Mouse (Mus musculus) myocyte (in vitro differentiated cells): Measurements from ENCODE around the gene Nfic. TPM values are rescaled to one million over a fixed set of nuclear protein-coding genes. Genes with fewer than 3 reads are reported as not detected.

Experiments
- H3K27me3 ChIP-seq: one replicate; pipeline ENCODE4 v1.6.1; 2011; ENCODE audit not compliant: control insufficient read depth, insufficient read depth, insufficient read length
- H3K36me3 ChIP-seq: one replicate; pipeline ENCODE4 v1.6.1; 2011; ENCODE audit not compliant: control insufficient read depth, insufficient read depth
- H3K4me2 ChIP-seq: one replicate; pipeline ENCODE4 v1.6.1; 2011; ENCODE audit warnings: low read depth, control low read depth
- H3K4me3 ChIP-seq: one replicate; pipeline ENCODE4 v1.5.1; 2011; ENCODE audit warnings: mild to moderate bottlenecking, control low read depth, moderate library complexity
- H3K79me2 ChIP-seq: one replicate; pipeline ENCODE4 v1.6.1; 2011; ENCODE audit not compliant: control insufficient read depth, insufficient read depth
- H3ac ChIP-seq: one replicate; pipeline ENCODE4 v1.6.1; 2011; ENCODE audit not compliant: control insufficient read depth, insufficient read length
- CEBPB ChIP-seq: IDR thresholded peaks from 2 replicates; pipeline ENCODE4 v1.6.1; 2011; ENCODE audit warnings: mild to moderate bottlenecking, moderate library complexity; ENCODE audit not compliant: poor library complexity, insufficient read depth, severe bottlenecking
- E2F4 ChIP-seq: IDR thresholded peaks from one replicate; pipeline ENCODE4 v1.6.1; 2011; ENCODE audit warnings: mild to moderate bottlenecking, control low read depth, moderate library complexity; ENCODE audit not compliant: insufficient read depth
- MAX ChIP-seq: IDR thresholded peaks from one replicate; pipeline ENCODE4 v1.6.1; 2011; ENCODE audit warnings: low read depth, mild to moderate bottlenecking, control low read depth
- MYOD1 ChIP-seq, 3 experiments: IDR thresholded peaks; one replicate each; pipeline ENCODE4 v1.6.1; 2011; ENCODE audit warnings: control low read depth in 2 of 3, low read depth in 2 of 3, mild to moderate bottlenecking in 2 of 3, moderate library complexity in 1 of 3; ENCODE audit not compliant: insufficient read length in 2 of 3, control insufficient read depth in 1 of 3
- MYOG ChIP-seq, 3 experiments: IDR thresholded peaks; one replicate each; pipeline ENCODE4 v1.6.1; 2011; ENCODE audit warnings: control low read depth in 2 of 3, low read depth in 2 of 3, mild to moderate bottlenecking in 2 of 3; ENCODE audit not compliant: insufficient read length in 2 of 3, control insufficient read depth in 1 of 3, insufficient read depth in 1 of 3
- POLR2A ChIP-seq: IDR thresholded peaks from one replicate; pipeline ENCODE4 v1.6.1; 2011; ENCODE audit warnings: low read depth, mild to moderate bottlenecking, control low read depth, moderate library complexity; ENCODE audit not compliant: insufficient read length
- POLR2AphosphoS2 ChIP-seq: IDR thresholded peaks from one replicate; pipeline ENCODE4 v1.6.1; 2011; ENCODE audit warnings: low read depth, control low read depth; ENCODE audit not compliant: insufficient read length
- REST ChIP-seq: IDR thresholded peaks from one replicate; pipeline ENCODE4 v1.6.1; 2011; ENCODE audit warnings: mild to moderate bottlenecking, control low read depth, moderate library complexity; ENCODE audit not compliant: insufficient read depth, insufficient read length
- SRF ChIP-seq: IDR thresholded peaks from one replicate; pipeline ENCODE4 v1.6.1; 2011; ENCODE audit warnings: low read depth; ENCODE audit not compliant: control insufficient read depth, insufficient read length
- TCF12 ChIP-seq: IDR thresholded peaks from one replicate; pipeline ENCODE4 v1.6.1; 2011; ENCODE audit warnings: mild to moderate bottlenecking, control low read depth; ENCODE audit not compliant: poor library complexity, insufficient read depth, severe bottlenecking
- TCF3 ChIP-seq: IDR thresholded peaks from one replicate; pipeline ENCODE4 v1.6.1; 2011; ENCODE audit warnings: low read depth, control low read depth; ENCODE audit not compliant: insufficient read length
- USF1 ChIP-seq: IDR thresholded peaks from one replicate; pipeline ENCODE4 v1.6.1; 2011; ENCODE audit warnings: low read depth, mild to moderate bottlenecking, control low read depth, moderate library complexity
- polyA plus RNA-seq: library from polyadenylated mRNA; unstranded; fragments of >200 nt; fragmentation: generic; extraction: Trizol; gene quantifications from one replicate; pipeline ENCODE4 v1.2.1, GENCODE M21; 2012; ENCODE audit warnings: missing spikeins

Nfic gene
- polyA plus RNA-seq, 1 experiment, result 115 TPM

GRCm38 (mm10) chr10:81460951-81461350 lies 5.5 kb upstream of the Nfic start:
- H3K36me3 ChIP-seq, result no peaks in the 10 kb centered on the region
- H3K4me3 ChIP-seq, result no peak overlapping the region
- H3K79me2 ChIP-seq, result no peaks in the 10 kb centered on the region
- TF ChIP-seq REST, result no peak
- TF ChIP-seq MYOG (IDR thresholded peaks at IDR 0.05; ENCODE audit: control insufficient read depth in 1 of 3, insufficient read depth in 1 of 3, insufficient read length in 2 of 3, low read depth in 2 of 3), result no peak
- TF ChIP-seq POLR2A, result no peak
- TF ChIP-seq POLR2AphosphoS2, result no peak
- TF ChIP-seq MYOD1 (IDR thresholded peaks at IDR 0.05; ENCODE audit: control insufficient read depth in 1 of 3, insufficient read length in 2 of 3, low read depth in 2 of 3), result no peak
- TF ChIP-seq TCF3, result no peak
- TF ChIP-seq E2F4, result no peak
- no peak for TF ChIP-seq SRF
- TF ChIP-seq CEBPB, result no peak
- TF ChIP-seq TCF12, result no peak
- no peak for TF ChIP-seq USF1
- TF ChIP-seq MAX, result no peak
- no peak overlapping the region for H3ac ChIP-seq
- no peak overlapping the region for H3K4me2 ChIP-seq
- no peaks in the 10 kb centered on the region for H3K27me3 ChIP-seq

DNA sequence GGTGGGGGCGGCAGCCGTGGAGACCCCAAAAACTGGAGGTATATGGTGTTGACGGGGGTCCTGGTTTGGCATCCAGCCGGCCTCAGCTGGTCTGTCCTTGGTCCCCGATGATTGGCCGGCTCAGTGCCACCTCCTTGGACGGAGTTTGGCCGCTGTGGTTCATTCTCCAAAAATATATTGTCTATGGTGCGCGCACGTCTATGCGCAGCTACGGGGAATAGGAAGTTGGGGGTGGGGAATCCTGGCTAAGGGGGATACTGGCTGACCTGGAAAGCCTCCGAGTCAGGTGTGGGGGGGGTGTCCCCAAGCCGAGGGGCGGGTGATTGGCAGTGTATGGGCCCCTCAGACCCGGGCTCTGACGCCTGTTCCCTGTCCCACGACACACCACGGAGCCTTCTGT lies 5.0 kb upstream of the Nfic start:
- no peaks in the 10 kb centered on the region for H3K27me3 ChIP-seq
- H3K4me2 ChIP-seq, result no peak overlapping the region
- no peak overlapping the region for H3K4me3 ChIP-seq
- no peaks in the 10 kb centered on the region for H3K79me2 ChIP-seq
- H3ac ChIP-seq, result no peak overlapping the region
- TF ChIP-seq MYOG (IDR thresholded peaks at IDR 0.05; ENCODE audit: control insufficient read depth in 1 of 3, insufficient read depth in 1 of 3, insufficient read length in 2 of 3, low read depth in 2 of 3), result no peak
- TF ChIP-seq E2F4, result no peak
- TF ChIP-seq USF1, result no peak
- no peak for TF ChIP-seq MAX
- H3K36me3 ChIP-seq, result no peaks in the 10 kb centered on the region

DNA sequence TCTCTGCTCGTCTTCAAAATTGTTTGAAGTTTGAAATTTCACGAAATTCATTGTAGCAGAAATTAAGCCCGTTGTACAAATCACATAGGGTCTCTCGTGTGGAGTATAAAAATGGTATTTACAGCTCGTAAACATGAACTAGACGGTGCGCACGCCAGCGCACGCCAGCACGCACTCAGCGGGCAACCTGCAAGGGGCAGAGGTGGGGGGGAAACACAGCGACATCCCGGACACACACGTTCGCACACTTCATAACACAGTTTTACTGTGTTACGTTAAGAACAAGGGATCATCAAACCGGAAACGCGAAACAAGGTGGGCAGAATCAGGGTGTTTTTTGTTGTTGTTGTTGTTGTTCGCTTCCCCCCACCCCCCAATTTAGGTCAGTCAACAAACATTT lies 4.0 kb upstream of the Nfic start:
- TF ChIP-seq TCF3 (no peak), MYOD1 (IDR thresholded peaks at IDR 0.05; ENCODE audit: control insufficient read depth in 1 of 3, insufficient read length in 2 of 3, low read depth in 2 of 3) (no peak), POLR2A (no peak)
- no peaks in the 10 kb centered on the region for H3K36me3 ChIP-seq
- no peak overlapping the region for H3K4me3 ChIP-seq
- H3K27me3 ChIP-seq, result no peaks in the 10 kb centered on the region
- H3ac ChIP-seq, result no peak overlapping the region
- no peak overlapping the region for H3K4me2 ChIP-seq
- H3K79me2 ChIP-seq, result no peaks in the 10 kb centered on the region

DNA sequence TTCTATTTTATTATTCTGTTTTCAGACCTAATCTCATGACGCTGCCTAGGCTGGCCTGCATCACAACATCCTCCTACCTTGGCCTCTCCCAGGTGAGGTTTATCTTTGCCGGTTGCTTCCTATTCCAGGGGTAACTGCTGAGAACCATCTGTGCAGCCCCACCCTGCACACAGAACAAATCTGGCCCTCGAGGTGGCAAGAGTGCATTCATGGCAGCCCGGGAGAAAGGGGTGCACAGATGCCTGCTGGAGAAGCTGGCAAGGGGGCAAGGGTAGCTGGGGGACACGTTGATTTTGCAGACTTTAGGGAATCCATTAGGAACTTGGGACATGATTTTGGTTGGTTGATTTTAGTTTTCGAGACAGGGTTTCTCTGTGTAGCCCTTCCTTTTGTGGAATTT lies 2.8 kb upstream of the Nfic start:
- Histone ChIP-seq H3ac (no peak overlapping the region), H3K4me2 (no peak overlapping the region), H3K36me3 (no peaks in the 10 kb centered on the region), H3K79me2 (no peaks in the 10 kb centered on the region), H3K4me3 (no peak overlapping the region), H3K27me3 (no peaks in the 10 kb centered on the region)
- TF ChIP-seq REST (no peak), CEBPB (no peak), POLR2A (no peak), USF1 (no peak), MYOD1 (IDR thresholded peaks at IDR 0.05; ENCODE audit: control insufficient read depth in 1 of 3, insufficient read length in 2 of 3, low read depth in 2 of 3) (no peak), SRF (no peak)

- Histone ChIP-seq H3ac (no peak overlapping the region), H3K79me2 (no peaks in the 10 kb centered on the region), H3K36me3 (no peaks in the 10 kb centered on the region), H3K4me2 (no peak overlapping the region), H3K4me3 (no peak overlapping the region), H3K27me3 (no peaks in the 10 kb centered on the region)
- TF ChIP-seq REST (no peak), MYOG (IDR thresholded peaks at IDR 0.05; ENCODE audit: control insufficient read depth in 1 of 3, insufficient read depth in 1 of 3, insufficient read length in 2 of 3, low read depth in 2 of 3) (no peak), CEBPB (no peak), MYOD1 (IDR thresholded peaks at IDR 0.05; ENCODE audit: control insufficient read depth in 1 of 3, insufficient read length in 2 of 3, low read depth in 2 of 3) (no peak), SRF (no peak), TCF3 (no peak), E2F4 (no peak), TCF12 (no peak), USF1 (no peak), POLR2A (no peak), MAX (no peak), POLR2AphosphoS2 (no peak)
These were observed 2.2 kb upstream of the Nfic start for GRCm38 (mm10) chr10:81457624-81458023.
